Mouse (Mus musculus) natural killer cell, adult 2 months (primary cell): Measurements from ENCODE around the gene Gm20422.
"Not testable (repeated sequence)": the region's sequence is repeated elsewhere in the genome, so short reads cannot be mapped to it uniquely, and the experiment has no call there.

Source experiments
- DNase-seq, 2 experiments: peaks; one replicate each; pipeline ENCODE4 v3.0.0; 2022; ENCODE audit warnings: low spot score in 2 of 2

Gm20422 gene

DNA sequence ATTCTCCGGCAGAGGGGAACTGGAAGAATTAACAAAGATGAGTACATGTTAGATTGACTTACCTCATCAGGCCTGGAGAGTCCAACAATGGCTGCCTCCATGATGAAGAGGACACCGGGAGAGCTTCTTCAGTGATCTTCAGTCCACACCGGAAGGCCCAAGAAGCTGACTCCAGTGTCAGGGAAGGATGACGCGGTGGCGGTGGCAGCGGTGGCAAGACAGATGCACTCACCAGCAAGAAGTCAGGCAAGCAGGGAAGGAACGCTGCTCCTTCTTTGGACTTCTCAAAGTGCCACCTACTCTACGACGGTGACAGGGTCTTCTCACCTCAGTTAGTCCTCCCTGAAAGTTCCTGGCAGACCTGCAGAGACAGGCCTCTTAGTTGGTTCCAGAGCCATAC lies 64.1 kb downstream of the Gm20422 start, which contains the start of gene Zfp869:
Gene Zfp869 (minus strand): TSS at position 101 of the 400 bp plus-strand sequence.
- DNase-seq, result not testable (repeated sequence)

GRCm38 (mm10) chr8:69701810-69702209 lies 72.9 kb downstream of the Gm20422 start:
- no peak for DNase-seq
